Mouse (Mus musculus): ENCODE results near the gene A930009A15Rik.

A930009A15Rik gene

GRCm38 (mm10) chr10:115569712-115570491 lies at the start of gene A930009A15Rik:
A930009A15Rik (plus strand) TSS chr10:115569986.
- no peak for DNase-seq

- DNase-seq: peak; percentile 55
These were observed 49.3 kb upstream of the A930009A15Rik start for GRCm38 (mm10) chr10:115520200-115521080.

- peak; percentile 45 for DNase-seq
These were observed 48.7 kb upstream of the A930009A15Rik start for GRCm38 (mm10) chr10:115521081-115521451.

- no peak for DNase-seq
These were observed 40.9 kb upstream of the A930009A15Rik start for GRCm38 (mm10) chr10:115528892-115529291.

- DNase-seq: no peak
These were observed 40.0 kb upstream of the A930009A15Rik start for GRCm38 (mm10) chr10:115529768-115530167.

- no peak for DNase-seq
These were observed 39.0 kb upstream of the A930009A15Rik start for GRCm38 (mm10) chr10:115530746-115531145.

- DNase-seq: no peak
These were observed 26.9 kb upstream of the A930009A15Rik start for GRCm38 (mm10) chr10:115542917-115543316.

GRCm38 (mm10) chr10:115550253-115550652 lies 19.5 kb upstream of the A930009A15Rik start:
- DNase-seq: no peak

- no peak for DNase-seq
These were observed 18.7 kb upstream of the A930009A15Rik start for GRCm38 (mm10) chr10:115551069-115551468.

GRCm38 (mm10) chr10:115553352-115554113 lies 16.3 kb upstream of the A930009A15Rik start:
- no peak for DNase-seq

- no peak for DNase-seq
These were observed 14.5 kb upstream of the A930009A15Rik start for GRCm38 (mm10) chr10:115555191-115555765.

GRCm38 (mm10) chr10:115556738-115557242 lies 13.0 kb upstream of the A930009A15Rik start:
- DNase-seq: peak; percentile 41

- DNase-seq: no peak
These were observed 8.5 kb upstream of the A930009A15Rik start for GRCm38 (mm10) chr10:115561136-115561880.

- no peak for DNase-seq
These were observed 6.7 kb upstream of the A930009A15Rik start for GRCm38 (mm10) chr10:115562911-115563686.

- no peak for DNase-seq
These were observed 5.8 kb upstream of the A930009A15Rik start for GRCm38 (mm10) chr10:115563961-115564360.

GRCm38 (mm10) chr10:115570577-115570976 lies 791 bp downstream of the A930009A15Rik start:
- no peak for DNase-seq

- peak; percentile 76 for DNase-seq
These were observed 1.5 kb downstream of the A930009A15Rik start for GRCm38 (mm10) chr10:115571317-115571716.

GRCm38 (mm10) chr10:115571734-115572440 lies 2.1 kb downstream of the A930009A15Rik start:
- no peak for DNase-seq

GRCm38 (mm10) chr10:115579076-115579475 lies 9.3 kb downstream of the A930009A15Rik start:
- DNase-seq: no peak

- DNase-seq: peak; percentile 52
These were observed 9.7 kb downstream of the A930009A15Rik start for GRCm38 (mm10) chr10:115579494-115579893.
